Mouse (Mus musculus): ENCODE data around the gene Mesp2. TPM values are rescaled to one million over a fixed set of nuclear protein-coding genes. Genes with fewer than 3 reads are reported as not detected.

The Mesp2 gene
- polyA plus RNA-seq, 1 experiment: 1.2 TPM

GRCm38 (mm10) chr7:79844090-79844802 is 33.7 kb downstream of the Mesp2 start:
- no peak for DNase-seq (ENCODE audit: low read depth)
- TF ChIP-seq CTCF (IDR thresholded peaks at IDR 0.05; ENCODE audit: borderline replicate concordance, extremely low read depth, insufficient read depth, insufficient read length): no peak
- no peak for TF ChIP-seq POLR2A (IDR thresholded peaks at IDR 0.05; ENCODE audit: borderline replicate concordance, extremely low read depth, insufficient read depth, insufficient read length, poor library complexity, severe bottlenecking)

DNA sequence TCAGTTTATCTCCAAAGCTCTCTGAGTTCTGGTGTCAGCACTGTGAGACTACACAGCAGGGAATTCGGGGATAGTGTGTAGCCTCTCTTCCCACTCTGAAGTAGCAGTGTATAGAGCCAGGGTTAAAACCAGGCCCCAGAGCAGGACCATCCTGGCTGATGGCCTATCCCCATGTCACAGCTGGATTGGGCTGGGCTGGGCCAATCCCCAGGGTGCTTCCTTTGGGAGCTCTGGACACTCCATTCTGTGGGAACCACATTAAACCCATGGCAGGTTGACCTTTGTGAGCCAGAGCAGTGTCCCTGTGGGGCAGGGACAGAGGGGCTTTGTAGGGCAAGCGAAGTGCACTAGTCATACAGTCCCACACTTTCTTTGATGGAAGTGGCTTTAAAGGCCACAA is 35.8 kb downstream of the Mesp2 start:
- no peak for DNase-seq (ENCODE audit: low read depth)
- TF ChIP-seq POLR2A (IDR thresholded peaks at IDR 0.05; ENCODE audit: borderline replicate concordance, extremely low read depth, insufficient read depth, insufficient read length, poor library complexity, severe bottlenecking): no peak
- TF ChIP-seq CTCF (IDR thresholded peaks at IDR 0.05; ENCODE audit: borderline replicate concordance, extremely low read depth, insufficient read depth, insufficient read length): no peak

DNA sequence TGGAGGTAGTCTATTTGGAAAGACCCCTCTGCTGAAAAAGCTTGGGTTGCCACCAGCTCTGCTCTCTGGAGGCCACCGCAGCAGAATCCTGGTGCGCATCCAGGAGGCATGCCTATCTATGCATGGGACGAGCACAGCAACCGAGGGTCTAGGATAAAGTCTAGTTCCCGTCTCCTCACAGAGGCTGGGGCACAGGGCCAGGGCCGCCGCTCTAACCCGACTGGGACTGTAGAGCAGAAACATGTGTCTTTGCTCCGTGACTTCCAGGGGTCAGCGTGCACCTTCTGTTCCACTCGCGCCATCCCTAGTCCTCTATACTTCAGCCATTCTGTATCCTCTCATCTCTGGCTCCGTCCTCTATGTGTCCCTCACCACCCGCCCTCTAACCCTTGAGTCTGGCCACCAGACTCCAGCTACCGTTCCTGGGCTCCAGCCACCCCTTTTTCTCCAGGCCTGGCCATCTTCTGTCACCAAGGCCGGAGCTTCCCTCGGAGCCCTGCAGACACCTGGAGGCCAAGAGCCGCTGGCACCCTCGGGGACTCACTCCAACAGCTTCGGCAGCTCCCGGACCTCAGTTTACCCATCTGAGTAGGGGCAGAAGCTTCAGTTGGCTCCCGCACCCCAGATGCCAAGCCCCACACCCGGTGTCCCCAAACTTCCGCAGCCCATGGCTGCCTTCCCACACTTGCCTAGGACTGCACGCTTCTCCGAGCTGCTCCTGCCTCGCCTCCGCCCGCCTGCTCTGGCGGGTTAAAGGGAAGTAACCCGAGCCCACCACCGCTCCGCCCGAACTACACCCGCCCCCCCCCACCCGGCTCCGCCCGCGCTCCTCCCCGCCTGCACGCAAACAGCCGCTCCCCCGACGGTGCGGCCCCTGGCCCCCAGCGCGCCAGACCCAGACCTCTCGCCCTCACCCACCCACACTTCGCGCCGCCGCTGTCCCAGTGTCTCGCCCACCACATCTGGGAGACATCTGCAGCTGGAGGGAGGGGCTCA is 37.2 kb downstream of the Mesp2 start:
- peak; percentile 50 for DNase-seq (ENCODE audit: low read depth)
- TF ChIP-seq CTCF (IDR thresholded peaks at IDR 0.05; ENCODE audit: borderline replicate concordance, extremely low read depth, insufficient read depth, insufficient read length): no peak
- no peak for TF ChIP-seq POLR2A (IDR thresholded peaks at IDR 0.05; ENCODE audit: borderline replicate concordance, extremely low read depth, insufficient read depth, insufficient read length, poor library complexity, severe bottlenecking)

DNA sequence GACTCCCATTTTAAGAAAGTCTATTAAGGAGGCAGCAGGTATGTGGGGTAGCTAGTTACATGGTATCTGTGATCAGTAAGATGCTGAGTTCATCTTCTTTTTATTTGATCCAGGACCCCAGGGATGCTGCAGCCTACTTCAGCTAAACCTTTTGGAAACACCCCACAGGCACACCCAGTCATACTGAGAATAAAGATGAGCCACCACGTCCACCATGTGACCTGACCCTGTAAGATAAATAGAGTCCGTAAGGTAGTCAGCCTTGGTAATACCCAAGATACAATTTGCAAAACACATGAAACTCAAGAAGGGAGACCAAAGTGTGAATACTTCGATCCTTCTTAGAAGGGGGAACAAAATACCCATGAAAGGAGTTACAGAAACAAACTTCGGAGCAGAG is 45.8 kb downstream of the Mesp2 start:
- DNase-seq (ENCODE audit: low read depth): no peak
- TF ChIP-seq POLR2A (IDR thresholded peaks at IDR 0.05; ENCODE audit: borderline replicate concordance, extremely low read depth, insufficient read depth, insufficient read length, poor library complexity, severe bottlenecking) (no peak), CTCF (IDR thresholded peaks at IDR 0.05; ENCODE audit: borderline replicate concordance, extremely low read depth, insufficient read depth, insufficient read length) (no peak)

DNA sequence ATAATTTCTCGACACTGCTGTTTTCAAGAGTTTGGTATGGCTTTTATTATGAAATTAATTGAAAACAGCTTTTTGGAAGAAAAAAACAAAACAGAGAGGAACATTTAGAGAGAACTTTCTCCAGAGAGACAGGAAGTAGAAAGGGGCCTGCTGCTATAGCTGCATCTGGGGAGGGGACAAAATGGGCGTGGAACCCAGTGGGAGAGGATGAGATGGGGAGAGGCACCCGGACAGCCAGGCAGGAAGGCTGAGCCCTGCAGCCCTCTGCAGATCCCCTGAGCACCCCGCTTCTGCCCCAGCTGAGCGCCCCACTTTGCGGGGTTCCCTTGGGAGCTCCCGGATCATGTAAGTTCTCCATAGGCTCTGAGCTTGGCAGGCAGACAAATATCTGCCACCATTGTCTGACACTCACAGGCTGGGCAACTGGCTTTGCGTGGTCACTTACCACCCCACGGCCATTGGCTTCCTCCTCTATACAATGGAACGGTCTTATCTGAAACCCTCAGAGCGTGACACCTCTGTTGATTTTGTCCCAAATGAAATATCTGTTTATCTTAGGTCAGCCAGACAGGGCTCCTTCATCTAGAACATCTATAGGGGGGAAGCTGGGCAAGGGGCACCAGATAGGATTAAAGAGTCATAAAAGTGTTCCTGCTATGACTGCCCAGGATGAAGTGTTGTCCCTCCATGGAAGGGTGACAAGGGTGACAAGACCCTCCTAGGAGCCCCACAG is 47.8 kb downstream of the Mesp2 start:
- DNase-seq (ENCODE audit: low read depth): no peak
- TF ChIP-seq POLR2A (IDR thresholded peaks at IDR 0.05; ENCODE audit: borderline replicate concordance, extremely low read depth, insufficient read depth, insufficient read length, poor library complexity, severe bottlenecking) (no peak), CTCF (IDR thresholded peaks at IDR 0.05; ENCODE audit: borderline replicate concordance, extremely low read depth, insufficient read depth, insufficient read length) (no peak)

DNA sequence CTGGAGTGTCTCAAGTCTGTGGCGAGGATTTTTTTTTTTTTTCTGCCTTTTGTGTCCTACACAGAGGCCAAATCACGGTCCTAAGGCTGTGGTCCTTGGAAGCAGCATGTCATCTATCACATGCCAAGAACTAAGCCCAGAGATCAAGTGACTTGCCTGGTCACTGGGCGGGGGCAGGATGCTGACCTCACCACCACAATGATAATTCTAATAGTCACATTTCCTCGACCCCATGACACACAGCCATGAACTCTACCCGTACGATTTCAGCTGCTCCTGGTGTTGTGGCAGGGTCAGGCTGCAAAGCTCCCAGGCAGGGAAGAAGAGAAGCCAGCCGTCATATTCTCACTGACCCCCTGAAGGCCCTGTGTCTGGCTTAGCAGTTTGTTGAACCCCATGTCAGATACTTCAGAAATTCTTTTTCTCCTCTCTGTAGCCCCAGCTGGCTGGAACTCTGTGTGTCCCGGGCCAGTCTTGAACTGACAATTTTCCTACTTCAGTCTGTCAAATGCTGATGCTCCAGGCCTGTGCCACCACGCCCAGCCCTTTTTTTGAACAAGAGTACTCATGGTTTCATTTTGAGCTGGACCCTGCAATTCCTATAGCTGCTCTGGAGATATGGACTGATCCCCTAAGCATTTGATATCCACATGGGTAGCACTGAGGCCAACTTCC is 48.6 kb downstream of the Mesp2 start:
- DNase-seq (ENCODE audit: low read depth): no peak
- TF ChIP-seq CTCF (IDR thresholded peaks at IDR 0.05; ENCODE audit: borderline replicate concordance, extremely low read depth, insufficient read depth, insufficient read length) (no peak), POLR2A (IDR thresholded peaks at IDR 0.05; ENCODE audit: borderline replicate concordance, extremely low read depth, insufficient read depth, insufficient read length, poor library complexity, severe bottlenecking) (no peak)

- TF ChIP-seq CTCF (IDR thresholded peaks at IDR 0.05; ENCODE audit: borderline replicate concordance, extremely low read depth, insufficient read depth, insufficient read length) (no peak), POLR2A (IDR thresholded peaks at IDR 0.05; ENCODE audit: borderline replicate concordance, extremely low read depth, insufficient read depth, insufficient read length, poor library complexity, severe bottlenecking) (no peak)
- DNase-seq (ENCODE audit: low read depth): no peak
Observed at GRCm38 (mm10) chr7:79860811-79861210, 50.3 kb downstream of the Mesp2 start, which contains the start of gene Anpep. TSS of gene Anpep (minus strand) at chr7:79861059.

- no peak for TF ChIP-seq POLR2A (IDR thresholded peaks at IDR 0.05; ENCODE audit: borderline replicate concordance, extremely low read depth, insufficient read depth, insufficient read length, poor library complexity, severe bottlenecking)
- DNase-seq (ENCODE audit: low read depth): no peak
Observed at GRCm38 (mm10) chr7:79861794-79862193, 51.3 kb downstream of the Mesp2 start.

Other genes with a start within 250 kb of the Mesp2 start
- gene Rhcg, start 193.1 kb upstream of the Mesp2 start, polyA plus RNA-seq (2012; rRNA removed): 1.6 and 3.0 TPM in 2 replicates
- 3.1 and 3.2 TPM in 2 replicates for gene Ticrr, start 150.5 kb upstream of the Mesp2 start, polyA plus RNA-seq (2012; rRNA removed)
- 4.8 and 5.4 TPM in 2 replicates for gene Kif7, start 95.0 kb upstream of the Mesp2 start, polyA plus RNA-seq (2012; rRNA removed)
- 0.23 TPM in 2 replicates for gene Plin1, start 77.8 kb upstream of the Mesp2 start, polyA plus RNA-seq (2012; rRNA removed)
- gene Pex11a, start 67.6 kb upstream of the Mesp2 start, polyA plus RNA-seq (2012; rRNA removed): 11.1 and 13.3 TPM in 2 replicates
- gene Wdr93, start 67.6 kb upstream of the Mesp2 start, polyA plus RNA-seq (2012; rRNA removed): 0.23 and 0.33 TPM in 2 replicates
- not detected in 2 replicates for gene Mesp1, start 16.9 kb upstream of the Mesp2 start, polyA plus RNA-seq (2012; rRNA removed)
- 4.9 and 7.8 TPM in 2 replicates for gene Anpep, start 50.3 kb downstream of the Mesp2 start, polyA plus RNA-seq (2012; rRNA removed)
- gene Ap3s2, start 109.9 kb downstream of the Mesp2 start, polyA plus RNA-seq (2012; rRNA removed): 56.0 and 58.4 TPM in 2 replicates
- gene Arpin, start 124.6 kb downstream of the Mesp2 start, polyA plus RNA-seq (2012; rRNA removed): 10.0 and 13.7 TPM in 2 replicates
- 34.8 and 36.1 TPM in 2 replicates for gene Zfp710, start 214.1 kb downstream of the Mesp2 start, polyA plus RNA-seq (2012; rRNA removed)

Data from brain, embryonic 14.5 days (tissue).